Mouse (Mus musculus): Measurements from ENCODE around the gene Iscu. TPM values are rescaled to one million over a fixed set of nuclear protein-coding genes. Genes with fewer than 3 reads are reported as not detected.
A peak's percentile ranks its signal among the peaks of the same experiment; 100 is the strongest.

Gene Iscu
- polyA plus RNA-seq, 1 experiment from 2014 or later, result 93.0 TPM

DNA sequence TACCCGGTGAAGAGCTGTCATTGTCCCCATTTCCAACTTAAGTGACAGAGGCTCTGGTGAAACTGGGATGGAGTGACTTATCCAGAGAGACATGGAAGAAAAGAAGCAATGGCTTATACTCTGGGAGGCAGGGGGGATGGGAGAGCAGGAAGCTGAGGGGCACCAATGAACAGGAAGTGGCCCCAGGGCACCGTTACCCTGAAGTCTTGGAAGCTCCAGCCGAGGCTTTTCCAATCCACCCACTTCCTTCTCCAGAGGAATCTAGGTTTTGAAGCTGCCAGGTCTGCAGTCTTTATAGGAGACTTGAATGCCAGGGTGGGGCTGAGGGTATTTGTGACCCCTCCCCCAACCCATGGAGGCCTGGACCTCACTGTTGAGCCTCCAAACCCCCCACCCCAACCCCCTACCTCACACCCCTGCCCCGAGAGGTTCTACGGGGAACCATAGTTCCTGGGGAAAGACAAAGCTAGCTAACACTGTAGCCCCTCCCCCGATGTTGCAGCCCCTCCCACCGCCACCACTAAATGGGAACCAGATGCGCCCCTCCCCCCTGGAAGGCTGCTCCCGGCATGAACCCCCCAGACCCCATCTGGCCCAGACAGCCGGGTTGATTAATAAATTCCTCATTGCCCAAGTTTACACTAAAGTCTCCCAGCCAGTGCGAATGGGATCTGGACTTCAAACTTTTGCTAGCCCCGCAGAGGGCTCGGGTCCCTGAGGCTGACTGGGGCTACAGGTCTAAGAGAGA is 24.0 kb downstream of the Iscu start:
- H3K4me2 ChIP-seq, result peak overlapping the region; percentile 30
- H3K9ac ChIP-seq, result 0 out of 2 replicates have a peak overlapping the region, but pooled peaks have one; percentile 26
- no peak for ATAC-seq (ENCODE audit: low read depth)
- no peaks in the 10 kb centered on the region for H3K9me3 ChIP-seq
- H3K36me3 ChIP-seq, result no peaks in the 10 kb centered on the region
- WGBS, result 5% methylated on average over 13 of the region's 13 CpGs
- H3K4me3 ChIP-seq, result no peak overlapping the region
- 0 out of 2 replicates have a peak, but pooled peaks cover 6% of the 10 kb centered on the region for H3K27me3 ChIP-seq
- peaks cover 33% of the 10 kb centered on the region for H3K4me1 ChIP-seq (replicated peaks)
- peak overlapping the region; percentile 23; the same call in 1 of the 2 replicates for H3K27ac ChIP-seq (replicated peaks)

DNA sequence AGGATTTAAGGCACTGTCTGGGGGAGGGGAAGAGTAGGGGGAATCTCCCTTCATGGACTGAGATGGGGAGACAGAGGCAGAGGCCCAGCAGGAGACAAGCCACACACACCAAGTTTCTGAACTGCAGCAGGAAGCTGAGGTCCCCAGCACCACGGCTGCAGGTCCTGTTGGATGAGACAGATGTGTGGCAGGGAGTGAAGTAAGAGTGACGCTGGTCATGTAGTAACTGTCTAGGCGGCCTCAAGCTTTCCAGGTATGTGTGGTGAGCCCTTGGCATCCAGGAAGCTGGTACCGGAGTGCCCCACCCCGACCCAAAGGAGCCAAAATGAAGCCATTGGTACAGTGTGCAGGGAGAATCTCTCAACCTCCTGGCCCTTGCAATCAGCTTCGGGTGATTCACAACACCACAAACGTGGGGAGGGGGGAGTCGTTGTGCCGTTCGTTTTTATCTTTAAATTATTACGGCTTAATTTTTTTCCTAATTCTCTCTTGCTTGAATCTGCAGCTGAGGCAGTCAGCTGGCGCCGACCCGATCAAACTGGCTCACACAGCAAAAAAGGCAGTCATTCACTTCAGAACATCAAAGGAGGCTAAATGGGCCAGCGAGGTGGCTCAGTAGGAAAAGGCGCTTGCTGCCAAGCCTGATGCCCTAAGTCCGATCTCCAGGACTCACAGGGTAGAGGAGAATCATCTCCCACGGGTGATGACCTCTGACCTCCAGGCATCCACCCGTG is 24.8 kb downstream of the Iscu start:
- Histone ChIP-seq H3K4me1 (replicated peaks) (peaks cover 33% of the 10 kb centered on the region), H3K27me3 (0 out of 2 replicates have a peak, but pooled peaks cover 6% of the 10 kb centered on the region), H3K4me2 (peak overlapping the region; percentile 30), H3K27ac (replicated peaks) (no peak overlapping the region), H3K9ac (no peak overlapping the region), H3K36me3 (no peaks in the 10 kb centered on the region), H3K9me3 (no peaks in the 10 kb centered on the region), H3K4me3 (no peak overlapping the region)
- WGBS, result 13% methylated on average over 19 of the region's 19 CpGs
- ATAC-seq (ENCODE audit: low read depth), result no peak

DNA sequence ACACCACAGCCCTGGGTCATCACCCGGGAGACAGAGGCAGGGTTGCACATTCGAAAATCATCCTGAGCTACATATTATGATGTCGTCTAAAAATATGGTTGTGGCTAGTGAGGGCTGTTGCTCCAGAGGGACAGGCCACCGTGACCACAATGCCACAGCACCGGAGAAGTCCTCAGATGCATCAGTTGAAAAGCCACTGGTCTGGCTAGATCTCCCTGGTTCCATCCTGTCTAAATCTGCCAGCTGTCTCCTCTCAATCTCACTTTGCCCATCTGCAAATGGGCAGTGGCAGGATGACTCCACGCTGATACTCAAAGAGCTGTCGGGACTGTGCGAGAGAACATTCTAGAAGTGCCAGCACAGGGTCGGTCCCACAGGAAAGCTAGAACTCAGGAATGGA is 26.0 kb downstream of the Iscu start:
- ATAC-seq (ENCODE audit: low read depth), result no peak

DNA sequence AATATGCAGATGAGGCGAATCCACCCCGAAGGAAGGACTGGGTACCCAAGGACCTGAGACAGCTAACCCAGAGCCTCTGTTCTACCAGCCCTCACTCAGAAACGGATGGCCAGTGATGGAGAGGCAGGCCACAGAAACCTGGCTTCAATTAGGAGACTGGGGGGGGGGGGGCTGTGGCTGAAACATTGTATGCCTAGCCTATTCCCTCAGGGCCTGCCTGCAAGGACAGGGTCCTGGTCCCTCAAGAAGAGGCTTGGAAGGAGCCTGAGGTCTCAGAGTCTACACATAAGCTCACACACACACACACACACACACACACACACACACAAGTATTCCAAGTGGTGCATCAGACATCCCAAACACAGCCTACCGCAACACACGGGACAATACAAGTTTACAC is 27.1 kb downstream of the Iscu start:
- Histone ChIP-seq H3K4me1 (replicated peaks) (peaks cover 33% of the 10 kb centered on the region), H3K9me3 (no peaks in the 10 kb centered on the region), H3K4me3 (peak overlapping the region; percentile 23), H3K9ac (0 out of 2 replicates have a peak overlapping the region, but pooled peaks have one; percentile 17), H3K4me2 (peak overlapping the region; percentile 37), H3K27me3 (0 out of 2 replicates have a peak, but pooled peaks cover 6% of the 10 kb centered on the region), H3K36me3 (no peaks in the 10 kb centered on the region), H3K27ac (replicated peaks) (peak overlapping the region; percentile 56)
- ATAC-seq (ENCODE audit: low read depth), result peak; percentile 29; the same call in 1 of the 2 replicates
- WGBS, result 40% methylated on average over 5 of the region's 5 CpGs

More for the DNA sequence above, 26.0 kb downstream of the Iscu start:
- no peaks in the 10 kb centered on the region for H3K36me3 ChIP-seq
- peaks cover 33% of the 10 kb centered on the region for H3K4me1 ChIP-seq (replicated peaks)
- peak overlapping the region; percentile 37 for H3K4me2 ChIP-seq
- H3K9me3 ChIP-seq, result no peaks in the 10 kb centered on the region
- no peak overlapping the region for H3K4me3 ChIP-seq
- H3K27ac ChIP-seq (replicated peaks), result no peak overlapping the region
- 82% methylated on average over 9 of the region's 9 CpGs for WGBS
- 0 out of 2 replicates have a peak, but pooled peaks cover 6% of the 10 kb centered on the region for H3K27me3 ChIP-seq
- no peak overlapping the region for H3K9ac ChIP-seq

DNA sequence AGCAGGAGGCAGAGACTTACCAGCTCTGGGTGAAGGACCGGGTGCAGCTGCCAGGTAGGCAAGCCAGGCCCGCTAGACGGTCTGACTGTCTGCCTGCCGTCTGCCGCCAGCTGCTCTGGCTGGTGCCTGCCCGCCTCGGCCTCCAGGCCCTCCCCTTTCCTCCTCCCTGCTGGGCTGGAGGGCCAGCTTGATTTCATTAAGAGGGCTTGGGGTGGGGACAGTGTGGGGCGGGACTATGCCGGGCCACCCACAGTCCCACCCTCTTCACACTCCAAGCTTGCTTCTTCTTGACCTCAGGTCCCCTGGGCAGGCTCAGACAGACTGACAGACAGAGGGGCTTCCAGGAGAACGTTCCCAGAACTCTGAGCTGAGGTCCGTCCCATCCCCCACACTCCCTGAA is 27.7 kb downstream of the Iscu start, which contains the start of gene Tmem119:
TSS of gene Tmem119 (minus strand) at position 237 of the 400 bp plus-strand sequence.
- 1% methylated on average over 11 of the region's 11 CpGs for WGBS
- peak within 1 kb of the TSS; percentile 56 for H3K27ac ChIP-seq (replicated peaks)
- no peaks in the 10 kb centered on the region for H3K9me3 ChIP-seq
- H3K4me2 ChIP-seq, result peak within 1 kb of the TSS; percentile 37
- H3K9ac ChIP-seq, result 0 out of 2 replicates have a peak within 1 kb of the TSS, but pooled peaks have one; percentile 17
- peak; percentile 63; the same call in 1 of the 2 replicates for ATAC-seq (ENCODE audit: low read depth)
- H3K27me3 ChIP-seq, result 0 out of 2 replicates have a peak, but pooled peaks cover 6% of the 10 kb centered on the region
- no peaks in the 10 kb centered on the region for H3K36me3 ChIP-seq
- H3K4me3 ChIP-seq, result peak within 1 kb of the TSS; percentile 23
- H3K4me1 ChIP-seq (replicated peaks), result peaks cover 33% of the 10 kb centered on the region

DNA sequence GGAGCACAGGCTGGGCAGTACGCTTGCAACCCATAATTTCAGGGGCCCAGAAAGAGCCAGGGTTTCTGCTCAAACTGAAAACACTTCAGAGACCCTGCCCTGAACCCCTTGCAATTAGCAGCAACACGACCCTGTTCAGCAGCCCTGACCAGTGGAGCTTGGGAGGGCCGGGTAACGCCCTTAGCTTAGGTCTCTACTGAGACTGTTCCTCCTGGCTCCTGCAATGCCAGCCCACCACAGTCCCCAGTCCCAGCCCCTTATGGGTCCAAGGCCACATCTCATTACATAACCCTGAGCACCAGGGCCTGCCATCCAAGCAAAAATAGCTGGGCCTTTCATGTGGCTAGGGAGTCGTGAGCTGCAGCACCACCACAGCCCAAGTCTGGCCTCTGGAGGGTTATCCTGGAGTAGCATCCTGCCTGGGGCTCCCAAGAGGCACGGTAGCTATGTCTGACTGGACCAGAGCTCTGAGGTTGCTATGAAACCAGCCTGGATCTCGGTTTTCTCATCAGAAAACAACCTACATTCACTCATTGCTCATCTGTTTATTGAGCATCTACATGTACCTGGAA is 31.9 kb downstream of the Iscu start:
- WGBS, result 61% methylated on average over 7 of the region's 7 CpGs
- H3K4me2 ChIP-seq, result no peak overlapping the region
- peaks cover 13% of the 10 kb centered on the region for H3K4me1 ChIP-seq (replicated peaks)
- H3K27ac ChIP-seq (replicated peaks), result no peak overlapping the region
- H3K4me3 ChIP-seq, result no peak overlapping the region
- ATAC-seq (ENCODE audit: low read depth), result no peak
- no peaks in the 10 kb centered on the region for H3K27me3 ChIP-seq
- H3K9me3 ChIP-seq, result no peaks in the 10 kb centered on the region
- no peak overlapping the region for H3K9ac ChIP-seq
- no peaks in the 10 kb centered on the region for H3K36me3 ChIP-seq

DNA sequence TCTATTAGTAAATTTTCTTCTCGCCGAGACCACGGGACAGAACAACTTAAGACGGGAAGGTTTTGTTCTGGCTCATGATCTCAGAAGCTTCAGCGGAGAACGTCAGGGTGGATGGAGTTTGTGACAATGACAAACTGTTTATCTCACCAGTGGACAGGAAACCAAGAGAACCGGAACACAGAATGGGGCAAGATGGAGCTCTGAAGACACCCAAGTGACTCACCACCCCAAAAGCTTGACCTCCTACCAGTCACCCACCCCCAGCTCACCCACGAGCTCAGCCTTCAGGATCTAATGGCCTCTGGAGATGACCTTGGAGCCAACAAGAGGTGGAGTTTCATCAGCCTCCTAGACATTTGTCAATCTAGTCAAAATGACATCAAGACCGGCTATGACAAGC is 32.8 kb downstream of the Iscu start:
- WGBS, result 90% methylated on average over 9 of the region's 9 CpGs
- H3K9me3 ChIP-seq, result no peaks in the 10 kb centered on the region
- no peak overlapping the region for H3K4me2 ChIP-seq

DNA sequence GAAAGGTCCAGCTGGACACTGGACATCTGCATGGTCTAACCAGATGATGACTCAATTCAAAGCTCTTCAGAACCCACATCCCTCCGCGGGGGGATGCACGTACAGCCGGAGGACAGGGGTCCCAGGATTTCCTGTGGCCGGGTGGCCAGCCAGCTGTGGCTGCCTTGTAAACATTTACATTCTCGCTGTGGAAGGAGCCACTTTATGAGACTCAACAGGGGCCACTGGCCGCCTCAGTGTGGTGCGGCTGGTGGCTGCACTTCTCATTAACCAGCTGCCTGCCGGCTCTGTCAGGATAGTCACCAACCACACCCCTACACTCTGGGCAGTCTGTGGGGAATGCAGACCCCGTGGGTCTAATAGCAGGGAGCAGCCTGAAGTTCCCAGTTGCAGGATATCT is 33.9 kb downstream of the Iscu start:
- H3K36me3 ChIP-seq, result no peaks in the 10 kb centered on the region
- no peak for ATAC-seq (ENCODE audit: low read depth)
- no peak overlapping the region for H3K9ac ChIP-seq
- no peaks in the 10 kb centered on the region for H3K27me3 ChIP-seq
- no peaks in the 10 kb centered on the region for H3K4me1 ChIP-seq (replicated peaks)
- no peak overlapping the region for H3K4me3 ChIP-seq
- H3K27ac ChIP-seq (replicated peaks), result no peak overlapping the region
- 35% methylated on average over 10 of the region's 10 CpGs for WGBS
- no peak overlapping the region for H3K4me2 ChIP-seq
- peaks cover 2% of the 10 kb centered on the region; the same call in 1 of the 2 replicates for H3K9me3 ChIP-seq

More for the DNA sequence above, 32.8 kb downstream of the Iscu start:
- no peak for ATAC-seq (ENCODE audit: low read depth)
- H3K36me3 ChIP-seq, result no peaks in the 10 kb centered on the region
- H3K4me3 ChIP-seq, result no peak overlapping the region
- no peak overlapping the region for H3K27ac ChIP-seq (replicated peaks)
- peaks cover 5% of the 10 kb centered on the region for H3K4me1 ChIP-seq (replicated peaks)
- H3K27me3 ChIP-seq, result no peaks in the 10 kb centered on the region
- H3K9ac ChIP-seq, result no peak overlapping the region

DNA sequence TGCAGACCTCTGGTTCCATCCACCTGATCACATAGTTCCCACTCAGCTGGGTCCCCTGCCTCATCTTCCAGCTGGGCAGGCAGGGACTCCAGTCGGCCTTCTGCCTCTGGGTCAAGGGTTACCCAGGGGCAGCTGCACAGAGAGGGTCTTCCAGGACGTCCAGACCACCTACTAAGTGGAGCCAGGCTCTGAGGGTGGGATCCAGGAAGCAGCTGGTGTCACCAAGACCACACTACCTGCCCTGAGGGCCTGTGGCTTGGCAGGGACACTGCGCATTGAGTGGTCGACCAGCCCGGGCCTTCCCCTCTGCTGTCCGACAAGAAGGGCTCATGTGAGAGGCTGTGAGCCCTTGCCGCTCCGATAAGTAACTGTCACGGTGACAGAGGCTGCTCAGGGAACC is 35.2 kb downstream of the Iscu start:
- Histone ChIP-seq H3K27ac (replicated peaks) (no peak overlapping the region), H3K27me3 (no peaks in the 10 kb centered on the region), H3K9me3 (peaks cover 5% of the 10 kb centered on the region; the same call in 1 of the 2 replicates), H3K4me1 (replicated peaks) (no peaks in the 10 kb centered on the region), H3K9ac (no peak overlapping the region), H3K36me3 (no peaks in the 10 kb centered on the region), H3K4me3 (no peak overlapping the region), H3K4me2 (no peak overlapping the region)
- no peak for ATAC-seq (ENCODE audit: low read depth)
- WGBS, result 60% methylated on average over 9 of the region's 9 CpGs

DNA sequence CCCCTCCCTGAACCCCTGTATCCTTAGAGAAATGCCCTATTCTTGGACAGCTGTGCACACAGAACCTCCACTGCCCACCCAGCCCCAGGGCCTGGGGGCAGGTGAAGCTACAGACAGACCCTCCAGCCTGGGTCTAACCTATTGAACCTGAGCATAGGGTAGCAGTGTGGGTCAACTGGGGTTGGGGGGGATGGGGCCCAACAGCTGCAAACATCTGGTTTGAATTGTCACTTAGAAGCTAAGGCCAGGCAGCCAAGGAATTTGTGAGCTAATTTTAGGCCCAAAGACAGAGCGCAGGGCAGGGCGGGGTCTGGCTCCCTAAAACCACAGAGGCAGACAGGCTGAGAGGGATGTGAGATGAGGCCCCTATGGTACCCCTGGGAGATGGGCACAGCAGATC is 35.6 kb downstream of the Iscu start:
- Histone ChIP-seq H3K4me3 (no peak overlapping the region), H3K4me1 (replicated peaks) (no peaks in the 10 kb centered on the region), H3K36me3 (no peaks in the 10 kb centered on the region), H3K27ac (replicated peaks) (no peak overlapping the region), H3K9me3 (peaks cover 5% of the 10 kb centered on the region; the same call in 1 of the 2 replicates), H3K9ac (no peak overlapping the region), H3K27me3 (no peaks in the 10 kb centered on the region), H3K4me2 (no peak overlapping the region)
- WGBS, result 85% methylated on average over 2 of the region's 2 CpGs
- ATAC-seq (ENCODE audit: low read depth), result no peak

DNA sequence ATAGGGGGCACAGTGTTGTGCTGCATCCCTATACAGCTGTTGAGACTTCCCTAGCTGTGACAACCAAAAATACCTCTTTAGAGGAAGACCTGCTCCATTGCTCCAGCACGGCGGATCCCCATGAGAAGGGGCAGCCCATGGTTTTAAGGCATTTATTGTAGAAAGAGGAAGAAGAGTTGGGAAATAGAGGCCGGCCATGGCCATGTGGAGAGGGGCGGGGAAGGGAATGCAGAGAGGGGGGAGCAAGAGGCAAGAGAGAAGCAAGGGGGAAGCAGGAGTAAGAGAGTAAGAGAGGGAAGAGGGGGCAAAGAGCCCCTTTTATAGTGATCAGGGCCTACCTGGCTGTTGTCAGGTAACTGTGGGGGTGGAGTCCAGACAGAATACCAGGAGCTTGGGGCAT is 37.6 kb downstream of the Iscu start:
- Histone ChIP-seq H3K27ac (replicated peaks) (no peak overlapping the region), H3K4me3 (no peak overlapping the region), H3K36me3 (no peaks in the 10 kb centered on the region), H3K9ac (no peak overlapping the region), H3K4me2 (no peak overlapping the region), H3K27me3 (no peaks in the 10 kb centered on the region), H3K9me3 (peaks cover 5% of the 10 kb centered on the region; the same call in 1 of the 2 replicates), H3K4me1 (replicated peaks) (no peaks in the 10 kb centered on the region)
- ATAC-seq (ENCODE audit: low read depth), result no peak
- 95% methylated on average over 4 of the region's 4 CpGs for WGBS
